Mouse (Mus musculus) olfactory bulb, adult 2 months (tissue): Measurements from ENCODE around the gene Calr3. TPM values are rescaled to one million over a fixed set of nuclear protein-coding genes. Genes with fewer than 3 reads are reported as not detected.

Experiments used
- H3K27ac ChIP-seq: fragments of 200-500 bp; 2 replicates; pipeline ENCODE4 v1.5.1; 2012; ENCODE audit warnings: low read depth, low read length; ENCODE audit not compliant: insufficient read depth
- H3K4me1 ChIP-seq: fragments of 200-500 bp; 2 replicates; pipeline ENCODE4 v1.6.1; 2012; ENCODE audit warnings: low read length; ENCODE audit not compliant: control insufficient read depth, insufficient read depth
- H3K4me3 ChIP-seq: fragments of 200-500 bp; 2 replicates; pipeline ENCODE4 v1.5.1; 2012; ENCODE audit warnings: mild to moderate bottlenecking, low read depth, low read length, moderate library complexity; ENCODE audit not compliant: insufficient read depth
- CTCF ChIP-seq: fragments of 200-500 bp; IDR thresholded peaks from 2 replicates; pipeline ENCODE4 v1.5.1; 2012; ENCODE audit warnings: low read depth, mild to moderate bottlenecking, low read length, moderate library complexity; ENCODE audit not compliant: insufficient read depth
- POLR2A ChIP-seq: fragments of 200-500 bp; IDR thresholded peaks from 2 replicates; pipeline ENCODE4 v1.6.1; 2012; ENCODE audit warnings: mild to moderate bottlenecking, low read depth, low read length, moderate library complexity; ENCODE audit not compliant: insufficient read depth
- WGBS: fragments of 180-500 bp; shearing (Covaris S2); methylation state at CpG from one replicate; pipeline ENCODE4 v1.1.7; 2018; 5-methylcytosine and 5-hydroxymethylcytosine counted together
- polyA plus RNA-seq: library from polyadenylated mRNA; stranded (reverse); fragments of >200 nt; gene quantifications from 2 replicates; pipeline ENCODE4 v1.2.4, GENCODE M21; 2012; ENCODE audit warnings: low replicate concordance; ENCODE audit not compliant: missing spikeins, insufficient read depth, insufficient read length

Gene Calr3
- polyA plus RNA-seq, 1 experiment: not detected

GRCm38 (mm10) chr8:72420571-72421361 lies 22.9 kb downstream of the Calr3 start:
- no peak for TF ChIP-seq CTCF
- TF ChIP-seq POLR2A: no peak
- under 1% methylated on average over 71 of the region's 73 CpGs for WGBS
- Histone ChIP-seq H3K27ac (peak overlapping the region; percentile 78), H3K4me1 (peaks cover 25% of the 10 kb centered on the region), H3K4me3 (peak overlapping the region; percentile 88)

- 92% methylated on average over 4 of the region's 4 CpGs for WGBS
- Histone ChIP-seq H3K27ac (no peak overlapping the region), H3K4me3 (no peak overlapping the region), H3K4me1 (peaks cover 38% of the 10 kb centered on the region)
- TF ChIP-seq CTCF (no peak), POLR2A (no peak)
These were observed 25.6 kb downstream of the Calr3 start for GRCm38 (mm10) chr8:72418073-72418472.

- Histone ChIP-seq H3K4me1 (peaks cover 51% of the 10 kb centered on the region), H3K4me3 (no peak overlapping the region), H3K27ac (no peak overlapping the region)
- TF ChIP-seq POLR2A (no peak), CTCF (no peak)
- WGBS: 58% methylated on average over 2 of the region's 2 CpGs
These were observed 28.4 kb downstream of the Calr3 start for GRCm38 (mm10) chr8:72415252-72415651.

- WGBS: 85% methylated on average over 7 of the region's 7 CpGs
- peaks cover 49% of the 10 kb centered on the region for H3K4me1 ChIP-seq
- no peak overlapping the region for H3K4me3 ChIP-seq
- H3K27ac ChIP-seq: no peak overlapping the region
- TF ChIP-seq CTCF (no peak), POLR2A (no peak)
These were observed 29.8 kb downstream of the Calr3 start for GRCm38 (mm10) chr8:72413839-72414238.

GRCm38 (mm10) chr8:72409443-72409842 lies 34.2 kb downstream of the Calr3 start:
- 13% methylated on average over 3 of the region's 3 CpGs for WGBS
- H3K4me1 ChIP-seq: peaks cover 28% of the 10 kb centered on the region
- TF ChIP-seq CTCF: no peak
- peak overlapping the region; percentile 50; the same call in 1 of the 2 replicates for H3K27ac ChIP-seq
- H3K4me3 ChIP-seq: no peak overlapping the region

- H3K4me1 ChIP-seq: peaks cover 20% of the 10 kb centered on the region
- TF ChIP-seq CTCF: no peak
- TF ChIP-seq POLR2A: no peak
- WGBS: 85% methylated on average over 1 of the region's 1 CpGs
- no peak overlapping the region for H3K27ac ChIP-seq
- no peak overlapping the region for H3K4me3 ChIP-seq
These were observed 35.8 kb downstream of the Calr3 start for GRCm38 (mm10) chr8:72407878-72408277.

GRCm38 (mm10) chr8:72402981-72403380 lies 40.7 kb downstream of the Calr3 start:
- TF ChIP-seq POLR2A (no peak), CTCF (no peak)
- Histone ChIP-seq H3K27ac (no peak overlapping the region), H3K4me1 (peaks cover 13% of the 10 kb centered on the region; the same call in 1 of the 2 replicates), H3K4me3 (no peak overlapping the region)
- 81% methylated on average over 3 of the region's 3 CpGs for WGBS

GRCm38 (mm10) chr8:72401381-72401780 lies 42.3 kb downstream of the Calr3 start:
- WGBS: 55% methylated on average over 1 of the region's 1 CpGs
- H3K4me1 ChIP-seq: peaks cover 13% of the 10 kb centered on the region; the same call in 1 of the 2 replicates
- no peak overlapping the region; the same call in 1 of the 2 replicates for H3K27ac ChIP-seq

GRCm38 (mm10) chr8:72385737-72386136 lies 57.9 kb downstream of the Calr3 start:
- TF ChIP-seq CTCF (no peak), POLR2A (no peak)
- Histone ChIP-seq H3K4me3 (no peak overlapping the region), H3K4me1 (no peaks in the 10 kb centered on the region), H3K27ac (no peak overlapping the region)
- 92% methylated on average over 2 of the region's 2 CpGs for WGBS

More at GRCm38 (mm10) chr8:72401381-72401780, 42.3 kb downstream of the Calr3 start:
- TF ChIP-seq CTCF (no peak), POLR2A (no peak)
- no peak overlapping the region for H3K4me3 ChIP-seq
